Mouse (Mus musculus): ENCODE data around the gene Rgs5.

The Rgs5 gene

DNA sequence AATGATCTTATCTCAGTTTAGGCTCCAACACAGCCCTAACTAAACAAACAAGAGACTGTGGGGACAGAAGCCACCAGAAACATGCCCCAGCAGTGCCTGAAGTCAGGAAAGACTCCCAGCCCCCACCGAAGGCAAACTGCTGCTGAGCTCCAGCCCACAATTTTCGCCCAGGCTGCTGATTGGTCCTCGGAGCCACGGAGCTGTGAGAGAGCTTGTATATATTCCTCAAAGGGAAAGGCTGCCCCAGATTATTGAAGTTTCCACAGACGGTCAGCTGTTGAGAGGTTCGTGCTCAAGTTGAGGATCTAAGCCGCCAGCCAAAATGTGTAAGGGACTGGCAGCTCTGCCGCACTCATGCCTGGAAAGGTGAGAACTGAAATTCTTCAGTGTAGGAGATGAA, at the start of gene Rgs5:
Gene Rgs5, plus strand, starts transcription at position 246 of the 400 bp plus-strand sequence.
- peak; percentile 22 for DNase-seq

- DNase-seq = no peak
Observed at GRCm38 (mm10) chr1:169606164-169606563, 49.1 kb upstream of the Rgs5 start.

DNA sequence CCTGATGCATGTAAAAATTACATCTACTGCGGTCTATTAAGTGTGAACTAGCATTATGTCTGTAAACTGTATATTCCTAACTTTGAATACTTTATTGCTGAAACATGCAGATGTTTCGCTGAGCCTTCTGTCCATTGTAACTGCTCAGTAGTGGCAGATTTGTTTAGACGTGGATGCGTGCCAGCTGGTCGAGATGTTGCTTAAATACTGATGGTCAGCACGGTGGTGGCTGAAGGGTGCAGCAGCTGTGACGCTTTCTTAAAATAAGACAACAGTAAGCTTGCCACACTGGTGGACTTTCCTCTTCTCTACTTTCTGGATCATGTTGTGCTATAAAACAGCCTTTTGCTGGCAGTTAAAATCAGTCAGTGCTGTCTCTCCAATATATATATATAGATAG, 25.6 kb upstream of the Rgs5 start:
- no peak for DNase-seq

DNA sequence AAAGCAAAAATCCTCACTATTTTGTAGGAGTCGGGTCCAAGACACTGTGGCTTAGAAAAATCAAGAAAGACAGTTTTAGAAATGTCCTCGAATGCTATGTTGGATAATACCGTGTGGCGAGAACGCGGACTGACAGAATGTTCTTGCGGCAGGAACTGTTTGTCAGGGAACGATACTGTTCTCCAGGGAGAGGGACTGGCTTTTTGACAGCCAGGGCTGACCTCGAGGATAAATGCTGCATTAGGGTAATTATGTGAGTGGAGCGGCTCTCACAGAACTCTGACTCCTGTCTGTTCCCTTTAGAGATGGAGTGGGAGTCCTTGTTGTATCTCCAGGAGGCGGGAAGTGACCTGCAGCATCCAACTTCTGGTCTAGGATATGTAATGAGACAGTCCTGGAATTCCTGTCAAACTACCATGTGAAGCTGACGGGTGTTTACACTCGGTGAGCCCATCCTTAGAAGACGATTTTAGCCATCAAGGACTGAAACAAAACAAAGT, 18.0 kb upstream of the Rgs5 start:
- DNase-seq = no peak

GRCm38 (mm10) chr1:169644884-169645653, 10.2 kb upstream of the Rgs5 start:
- no peak for DNase-seq

DNA sequence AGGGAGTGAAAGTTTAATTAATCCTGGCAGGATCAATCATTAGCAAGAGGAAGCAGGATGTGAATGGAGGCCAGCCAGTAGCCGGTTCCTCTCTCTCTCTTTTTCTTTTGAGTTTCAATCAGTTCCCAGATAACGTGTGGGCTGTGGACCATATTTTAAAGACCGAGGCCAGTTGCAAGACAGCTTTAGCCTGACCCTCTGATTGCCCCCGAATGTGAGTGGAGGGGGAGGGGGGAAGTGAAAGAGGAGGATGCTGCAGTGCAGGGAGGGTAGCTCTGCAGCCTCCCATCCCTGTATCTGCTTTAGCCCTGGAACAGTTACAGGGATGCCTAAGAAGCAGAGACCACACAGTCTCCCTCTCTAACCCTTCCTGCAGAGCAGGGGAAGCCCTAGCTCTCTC, 4.2 kb downstream of the Rgs5 start:
- DNase-seq = no peak

DNA sequence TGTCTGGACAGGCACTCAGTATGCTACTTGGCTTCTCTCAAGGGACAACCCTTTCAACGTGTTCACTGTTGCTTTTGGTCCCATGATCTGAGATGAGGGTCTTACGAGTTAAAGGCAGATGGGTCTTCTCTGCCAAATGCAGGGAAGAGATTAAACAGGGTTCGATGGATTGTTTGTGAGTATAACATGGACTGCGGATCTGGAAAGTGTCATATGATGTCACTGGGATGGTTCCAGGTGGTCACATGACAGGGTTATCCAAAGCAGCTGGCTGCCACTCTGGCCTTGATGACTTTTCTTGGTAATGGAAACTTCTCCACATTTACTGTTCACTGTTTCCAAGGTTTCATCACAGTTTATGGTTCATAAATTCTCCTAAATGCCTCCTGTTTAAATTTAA, 12.0 kb downstream of the Rgs5 start:
- DNase-seq = no peak

- DNase-seq = peak; percentile 19
Observed at GRCm38 (mm10) chr1:169670705-169671104, 15.4 kb downstream of the Rgs5 start.

DNA sequence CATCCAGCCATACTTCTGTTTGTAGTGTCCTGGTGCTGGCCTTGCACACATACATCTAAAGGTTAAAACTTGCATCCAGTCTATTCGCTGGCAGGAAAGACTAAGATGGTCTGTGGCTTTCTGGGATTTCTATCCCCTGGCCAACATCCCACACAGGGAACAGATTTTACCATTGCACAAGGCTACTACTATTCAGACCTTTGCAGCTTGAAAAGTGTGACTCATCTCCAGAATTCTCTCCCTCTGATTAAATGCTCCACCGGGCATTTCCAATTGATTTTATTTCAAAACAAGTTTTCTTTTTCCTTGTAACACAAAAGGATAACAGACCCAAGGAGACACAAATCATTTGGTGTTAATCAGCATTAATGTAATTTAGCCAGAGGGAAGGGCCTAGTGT, 16.5 kb downstream of the Rgs5 start:
- DNase-seq = no peak

DNA sequence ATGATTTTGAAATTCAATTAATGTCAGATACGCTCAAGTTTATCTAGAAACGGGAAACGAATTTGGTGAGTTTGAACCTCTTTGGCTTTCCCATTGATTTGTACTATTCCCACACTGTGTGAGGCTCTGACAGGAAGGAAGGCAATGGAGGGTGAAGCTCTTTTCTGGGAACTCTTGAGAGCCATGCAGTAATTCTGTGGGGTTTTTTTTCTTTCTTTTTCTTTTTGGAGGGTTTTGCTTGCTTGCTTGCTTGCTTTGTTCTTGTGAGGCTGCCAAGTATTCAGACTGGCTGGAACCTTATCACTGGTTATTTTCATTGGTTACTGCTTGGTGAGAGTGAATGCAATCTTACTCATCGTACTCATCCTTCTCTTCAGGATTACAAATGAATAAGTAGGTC, 17.0 kb downstream of the Rgs5 start:
- no peak for DNase-seq

- no peak for DNase-seq
Observed at GRCm38 (mm10) chr1:169674116-169674515, 18.8 kb downstream of the Rgs5 start.

DNA sequence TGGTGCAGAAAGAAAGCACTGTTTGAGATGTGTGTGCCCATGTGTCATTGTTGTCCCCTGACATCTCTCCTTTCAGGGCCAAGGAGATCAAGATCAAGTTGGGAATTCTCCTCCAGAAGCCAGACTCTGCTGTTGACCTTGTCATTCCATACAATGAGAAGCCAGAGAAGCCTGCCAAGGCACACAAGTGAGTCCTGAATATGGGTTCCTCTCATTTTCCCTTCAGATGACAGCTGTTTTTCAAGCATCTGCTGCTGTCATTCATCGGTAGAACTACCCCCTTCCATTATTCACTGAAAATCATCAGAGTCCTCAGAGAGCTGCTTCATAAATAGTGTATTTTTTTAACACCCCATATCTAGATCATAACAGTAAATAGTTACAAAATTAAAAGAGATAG, 21.4 kb downstream of the Rgs5 start:
- DNase-seq = no peak

GRCm38 (mm10) chr1:169680455-169681208, 25.3 kb downstream of the Rgs5 start:
- no peak for DNase-seq

DNA sequence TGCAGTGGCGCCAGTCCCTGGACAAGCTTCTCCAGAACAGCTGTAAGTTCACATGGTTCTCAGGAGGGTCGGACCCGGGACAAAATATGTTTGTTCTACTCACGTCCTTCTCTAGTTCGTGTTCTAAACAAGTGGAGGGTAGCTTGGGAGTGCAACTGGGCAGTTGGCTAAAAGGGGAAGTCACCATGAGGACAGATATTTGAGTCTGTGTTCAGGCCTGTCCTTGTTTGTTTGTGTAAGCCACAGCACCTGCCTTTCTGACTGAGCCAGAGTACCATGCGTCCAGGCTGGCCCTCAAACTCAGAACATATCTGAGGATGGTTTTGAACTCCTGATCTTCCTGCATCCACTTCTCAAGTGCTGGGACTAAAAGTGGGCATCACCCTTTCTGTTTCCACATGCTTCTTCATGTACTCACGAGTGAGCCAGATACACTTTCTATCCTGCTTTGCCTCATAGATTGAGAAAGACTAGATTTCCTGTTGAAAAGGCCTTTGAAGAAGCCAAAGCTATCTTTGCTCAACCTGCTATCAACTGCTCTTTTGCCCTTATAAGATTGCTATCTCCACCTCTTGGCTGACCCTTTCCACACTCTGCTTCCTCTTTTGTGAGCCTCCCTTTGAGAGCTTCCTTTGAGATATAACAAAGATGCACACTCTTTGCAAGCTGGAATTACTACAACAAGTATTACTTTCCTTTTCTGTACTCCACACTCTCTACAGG, 27.6 kb downstream of the Rgs5 start:
- DNase-seq = no peak

GRCm38 (mm10) chr1:169685257-169685656, 30.0 kb downstream of the Rgs5 start:
- DNase-seq = no peak

DNA sequence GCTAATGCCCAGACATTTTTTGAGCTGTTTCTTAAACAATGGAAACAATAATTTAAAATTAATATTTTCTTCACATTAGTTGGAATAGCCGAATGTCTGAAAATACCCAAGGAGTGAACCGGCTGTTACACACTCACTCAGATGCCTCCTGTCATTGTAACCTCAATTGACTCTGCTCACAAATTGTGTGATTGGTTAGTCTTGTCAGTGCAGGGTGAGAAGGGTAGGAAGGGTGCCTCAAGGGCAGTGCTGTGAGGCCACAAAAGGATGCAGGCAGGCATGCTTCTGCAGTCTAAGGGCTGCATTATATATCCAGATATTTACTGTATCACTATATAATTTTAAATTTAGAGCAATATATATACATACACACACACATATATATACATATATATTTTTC, 37.7 kb downstream of the Rgs5 start:
- DNase-seq = no peak

DNA sequence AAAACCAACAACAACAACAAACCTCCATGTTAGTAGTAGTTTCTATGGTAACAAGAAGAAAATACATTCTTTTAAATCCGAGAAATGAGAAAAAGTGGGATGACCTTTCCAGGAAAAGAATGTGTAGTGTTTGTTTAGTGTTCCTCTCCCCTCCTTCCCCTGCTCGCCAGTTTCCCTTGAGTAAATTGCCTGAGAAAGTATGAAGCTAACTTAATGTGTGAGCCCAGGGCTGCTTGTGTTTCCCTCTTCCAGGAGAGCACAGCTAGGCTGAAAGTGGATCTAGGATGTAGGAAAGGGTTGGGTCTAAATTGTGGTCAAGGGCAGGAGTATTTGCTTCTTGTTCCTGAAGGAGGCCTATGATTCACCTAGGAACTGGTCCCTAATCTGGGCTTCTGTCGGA, 38.2 kb downstream of the Rgs5 start:
- DNase-seq = no peak

- DNase-seq = no peak
Observed at GRCm38 (mm10) chr1:169695356-169695755, 40.1 kb downstream of the Rgs5 start.

- DNase-seq = no peak
Observed at GRCm38 (mm10) chr1:169697236-169697635, 41.9 kb downstream of the Rgs5 start.

DNA sequence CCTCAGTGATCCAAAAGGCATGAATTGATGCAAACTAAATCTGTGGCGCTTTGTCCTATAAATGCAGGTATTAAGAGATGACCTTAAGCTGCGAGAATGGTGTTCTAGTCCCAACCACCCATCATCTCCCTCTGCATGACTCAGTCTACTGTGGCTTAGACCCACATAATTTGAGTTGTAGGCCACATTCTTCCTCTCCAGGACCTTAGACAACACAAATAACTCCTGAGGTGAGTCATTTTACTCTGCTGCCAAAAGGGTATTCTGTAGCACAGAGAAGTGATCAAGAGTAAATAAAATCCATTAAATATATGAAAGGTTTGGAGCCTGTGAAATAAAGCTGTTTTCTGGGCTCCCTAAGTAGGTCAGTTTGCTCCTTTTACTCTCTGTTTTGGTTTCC, 43.9 kb downstream of the Rgs5 start:
- DNase-seq = no peak

GRCm38 (mm10) chr1:169704395-169705087, 49.2 kb downstream of the Rgs5 start:
- no peak for DNase-seq

DNA sequence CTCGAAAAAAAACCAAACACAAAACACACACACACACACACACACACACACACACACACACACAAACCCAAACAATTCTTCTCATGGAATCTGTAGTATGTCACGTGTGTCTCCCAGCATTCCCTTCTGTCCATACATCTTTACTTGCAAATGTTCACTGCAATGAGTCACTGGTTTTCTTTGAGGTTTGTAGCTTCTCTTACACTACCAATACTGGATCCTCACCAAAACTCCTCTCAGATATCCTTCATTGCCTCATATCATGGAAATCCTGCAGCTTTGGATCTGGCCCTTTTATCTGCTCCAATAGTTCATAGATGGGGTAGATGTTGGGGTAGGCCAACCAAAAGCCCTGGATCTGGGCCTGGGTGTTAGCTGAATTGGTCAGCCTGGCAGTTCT, 66.5 kb downstream of the Rgs5 start:
- no peak for DNase-seq

- DNase-seq = no peak
Observed at GRCm38 (mm10) chr1:169726319-169726718, 71.0 kb downstream of the Rgs5 start.

All from right cerebral cortex, postnatal 14 days (tissue).